Mouse (Mus musculus): ENCODE measurements at regions not wholly inside any gene's neighbourhood (a gene's known extent, or its start where the extent isn't known, plus 50 kb on each side); places are given as distances from the start of the nearest gene placed in this dataset.
"Not testable (repeated sequence)": the region's sequence is repeated elsewhere in the genome, so short reads cannot be mapped to it uniquely, and the experiment has no call there.

DNA sequence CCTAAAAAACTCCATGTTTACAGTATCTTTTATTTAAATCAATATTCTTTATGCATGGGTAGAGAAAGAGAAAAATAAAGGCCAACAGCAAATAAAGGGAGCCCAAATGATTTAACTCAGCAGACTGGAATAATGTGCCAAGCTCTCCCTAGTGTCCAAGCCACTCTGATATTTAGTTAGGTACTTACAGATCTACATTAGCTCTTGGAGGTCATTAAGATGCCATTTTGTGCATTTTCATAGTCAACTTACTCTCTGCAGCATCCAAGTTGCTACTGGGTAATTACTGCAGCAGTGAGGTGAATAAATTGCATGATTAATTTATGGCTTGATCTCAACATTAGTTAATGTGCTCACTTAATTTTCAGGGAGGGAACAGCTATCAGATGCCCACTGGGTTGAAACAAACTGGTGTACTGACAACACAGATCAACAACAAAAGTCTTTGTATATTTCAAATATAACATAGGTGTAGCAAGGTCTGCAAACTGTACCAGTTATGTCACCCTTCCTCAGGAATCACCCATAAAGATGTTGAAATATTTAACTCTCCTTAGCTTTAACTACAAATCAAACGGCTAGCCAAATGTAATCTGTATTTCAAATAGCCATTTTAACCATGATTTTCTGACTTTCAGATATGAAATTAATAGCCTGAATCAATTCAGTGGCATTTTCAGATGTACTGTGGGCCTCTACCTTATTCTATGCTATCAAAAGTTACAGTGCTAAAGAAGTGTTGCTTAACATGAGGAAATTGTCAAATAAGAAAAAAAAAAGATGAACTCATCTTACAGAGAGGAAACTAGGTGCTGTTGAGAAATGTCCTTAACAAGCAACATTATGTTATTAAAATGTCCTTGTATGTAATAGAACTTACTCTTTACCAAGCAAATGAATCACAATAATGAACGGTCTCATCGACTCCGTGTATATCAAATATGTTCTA, 163.8 kb upstream of the Hapln1 start:
- no peaks in the 10 kb centered on the region for H3K36me3 ChIP-seq (ENCODE audit: insufficient read depth)
- no peaks in the 10 kb centered on the region for H3K4me1 ChIP-seq (ENCODE audit: insufficient read depth)
- no peak overlapping the region for H3K4me2 ChIP-seq (ENCODE audit: low read depth)
- H3K27ac ChIP-seq (ENCODE audit: low read depth, low read length): no peak overlapping the region
- 93% methylated on average over 4 of the region's 4 CpGs for WGBS
- no peak overlapping the region for H3K4me3 ChIP-seq (ENCODE audit: low read depth, low read length)
- no peak for DNase-seq
- no peak for TF ChIP-seq CTCF (IDR thresholded peaks at IDR 0.05; ENCODE audit: low read depth)
- ATAC-seq: no peak
- no peaks in the 10 kb centered on the region for H3K9me3 ChIP-seq (ENCODE audit: low read length)
- no peaks in the 10 kb centered on the region for H3K27me3 ChIP-seq (ENCODE audit: insufficient read depth, low read length)
- no peak overlapping the region for H3K9ac ChIP-seq

DNA sequence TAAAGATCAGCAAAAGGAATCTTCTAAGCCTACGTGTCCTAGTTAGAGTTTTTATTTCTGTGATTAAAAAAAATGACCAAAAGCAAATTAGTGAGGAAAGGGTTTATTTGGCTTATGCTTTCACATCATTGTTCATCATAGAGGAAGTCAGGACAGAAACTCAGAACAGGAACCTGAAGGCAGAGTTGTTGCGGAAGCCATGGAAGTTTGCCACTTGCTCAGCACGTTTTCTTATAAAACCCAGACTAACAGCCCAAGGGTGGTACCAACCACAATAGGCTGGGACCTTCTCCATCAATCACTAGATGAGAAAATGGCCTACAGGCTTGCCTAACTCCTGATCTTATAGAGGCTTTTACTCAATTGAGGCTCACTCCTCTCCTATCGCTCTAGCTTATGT, 161.2 kb upstream of the Hapln1 start:
- Histone ChIP-seq H3K9ac (no peak overlapping the region), H3K27ac (ENCODE audit: low read depth, low read length) (no peak overlapping the region), H3K9me3 (ENCODE audit: low read length) (no peaks in the 10 kb centered on the region), H3K4me1 (ENCODE audit: insufficient read depth) (no peaks in the 10 kb centered on the region), H3K4me3 (ENCODE audit: low read depth, low read length) (no peak overlapping the region), H3K4me2 (ENCODE audit: low read depth) (no peak overlapping the region), H3K27me3 (ENCODE audit: insufficient read depth, low read length) (no peaks in the 10 kb centered on the region), H3K36me3 (ENCODE audit: insufficient read depth) (no peaks in the 10 kb centered on the region)
- no peak for TF ChIP-seq CTCF (IDR thresholded peaks at IDR 0.05; ENCODE audit: low read depth)
- 89% methylated on average over 4 of the region's 4 CpGs for WGBS
- DNase-seq: no peak
- ATAC-seq: no peak

DNA sequence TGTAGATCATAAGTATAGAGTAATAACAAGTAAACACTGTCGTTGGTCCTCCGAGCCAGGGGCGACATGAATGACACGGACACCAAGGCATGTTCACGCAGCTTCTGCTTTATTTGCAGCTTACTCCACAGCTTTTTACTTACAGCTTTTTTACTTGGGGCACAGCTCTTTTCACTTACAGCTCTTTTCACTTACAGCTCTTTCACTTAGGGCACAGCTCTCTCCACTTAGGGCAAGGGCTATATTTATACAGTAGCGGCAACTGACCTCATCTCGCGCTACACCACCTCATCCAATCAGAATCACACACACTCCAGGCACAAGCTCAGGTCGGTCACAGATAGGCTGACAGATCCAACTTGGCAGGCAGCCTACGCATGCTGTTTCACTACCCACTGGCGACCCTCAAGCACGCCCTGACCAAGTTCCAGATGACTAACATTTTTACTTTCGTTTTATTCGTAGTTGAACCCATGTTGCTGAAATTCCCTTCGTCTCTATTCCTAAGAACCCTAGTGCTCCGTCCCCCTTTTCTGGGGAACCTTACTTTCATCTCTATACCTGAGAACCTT, 155.9 kb upstream of the Hapln1 start:
- not testable (repeated sequence) for H3K36me3 ChIP-seq (ENCODE audit: insufficient read depth); H3K9me3 ChIP-seq (ENCODE audit: low read length); H3K27ac ChIP-seq (ENCODE audit: low read depth, low read length); ATAC-seq; H3K4me3 ChIP-seq (ENCODE audit: low read depth, low read length); H3K9ac ChIP-seq; DNase-seq; H3K27me3 ChIP-seq (ENCODE audit: insufficient read depth, low read length); H3K4me1 ChIP-seq (ENCODE audit: insufficient read depth); H3K4me2 ChIP-seq (ENCODE audit: low read depth)
- 92% methylated on average over 16 of the region's 16 CpGs for WGBS

DNA sequence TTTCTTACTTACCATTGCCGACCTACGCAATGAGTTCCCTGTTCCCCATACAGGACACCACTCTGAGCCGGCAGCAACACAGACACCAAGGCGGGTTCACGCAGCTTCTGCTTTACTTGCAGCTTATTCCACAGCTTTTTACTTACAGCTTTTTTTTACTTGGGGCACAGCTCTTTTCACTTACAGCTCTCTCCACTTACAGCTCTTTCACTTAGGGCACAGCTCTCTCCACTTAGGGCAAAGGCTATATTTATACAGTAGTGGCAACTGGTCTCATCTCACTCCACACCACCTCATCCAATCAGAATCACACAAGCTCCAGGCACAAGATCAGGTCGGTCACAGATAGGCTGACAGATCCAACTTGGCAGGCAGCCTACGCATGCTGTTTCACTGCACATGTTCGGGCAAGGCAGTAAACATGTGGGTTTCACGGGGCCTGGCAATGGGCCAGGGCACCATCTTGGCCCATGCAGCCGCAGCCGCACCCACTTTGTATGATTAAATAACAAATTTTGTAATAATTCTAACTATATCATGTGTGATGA, 154.9 kb upstream of the Hapln1 start:
- Histone ChIP-seq H3K9me3 (ENCODE audit: low read length) (no peaks in the 10 kb centered on the region), H3K36me3 (ENCODE audit: insufficient read depth) (no peaks in the 10 kb centered on the region), H3K4me3 (ENCODE audit: low read depth, low read length) (no peak overlapping the region), H3K9ac (no peak overlapping the region), H3K4me2 (ENCODE audit: low read depth) (no peak overlapping the region), H3K4me1 (ENCODE audit: insufficient read depth) (no peaks in the 10 kb centered on the region), H3K27me3 (ENCODE audit: insufficient read depth, low read length) (no peaks in the 10 kb centered on the region), H3K27ac (ENCODE audit: low read depth, low read length) (no peak overlapping the region)
- 60% methylated on average over 11 of the region's 11 CpGs for WGBS
- peak; percentile 29 for DNase-seq
- ATAC-seq: peak; percentile 18; the same call in 1 of the 2 replicates
- TF ChIP-seq CTCF (IDR thresholded peaks at IDR 0.05; ENCODE audit: low read depth): no peak

DNA sequence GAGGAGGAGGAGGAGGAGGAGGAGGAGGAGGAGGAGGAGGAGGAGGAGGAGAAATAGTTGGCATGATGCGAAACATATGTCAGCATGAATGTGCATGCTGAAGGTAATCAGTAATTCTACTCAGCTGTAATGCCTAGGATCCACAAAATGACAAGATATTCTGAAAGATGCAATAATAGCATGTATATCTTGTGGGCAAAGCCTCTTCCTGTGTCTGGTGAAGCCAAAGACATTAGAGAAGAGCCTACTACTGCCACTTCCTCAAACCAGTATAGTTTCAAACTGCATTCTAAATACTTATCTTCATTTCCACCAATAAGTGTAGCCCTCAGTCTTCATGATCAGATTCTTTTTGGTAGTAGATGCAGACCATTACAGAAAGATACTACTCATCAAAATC, 152.2 kb upstream of the Hapln1 start:
- Histone ChIP-seq H3K9ac (no peak overlapping the region), H3K36me3 (ENCODE audit: insufficient read depth) (no peaks in the 10 kb centered on the region), H3K4me1 (ENCODE audit: insufficient read depth) (no peaks in the 10 kb centered on the region), H3K27me3 (ENCODE audit: insufficient read depth, low read length) (no peaks in the 10 kb centered on the region), H3K27ac (ENCODE audit: low read depth, low read length) (no peak overlapping the region), H3K9me3 (ENCODE audit: low read length) (no peaks in the 10 kb centered on the region), H3K4me2 (ENCODE audit: low read depth) (no peak overlapping the region), H3K4me3 (ENCODE audit: low read depth, low read length) (no peak overlapping the region)
- WGBS: 95% methylated on average over 1 of the region's 1 CpGs
- no peak for DNase-seq
- no peak for TF ChIP-seq CTCF (IDR thresholded peaks at IDR 0.05; ENCODE audit: low read depth)
- no peak for ATAC-seq

DNA sequence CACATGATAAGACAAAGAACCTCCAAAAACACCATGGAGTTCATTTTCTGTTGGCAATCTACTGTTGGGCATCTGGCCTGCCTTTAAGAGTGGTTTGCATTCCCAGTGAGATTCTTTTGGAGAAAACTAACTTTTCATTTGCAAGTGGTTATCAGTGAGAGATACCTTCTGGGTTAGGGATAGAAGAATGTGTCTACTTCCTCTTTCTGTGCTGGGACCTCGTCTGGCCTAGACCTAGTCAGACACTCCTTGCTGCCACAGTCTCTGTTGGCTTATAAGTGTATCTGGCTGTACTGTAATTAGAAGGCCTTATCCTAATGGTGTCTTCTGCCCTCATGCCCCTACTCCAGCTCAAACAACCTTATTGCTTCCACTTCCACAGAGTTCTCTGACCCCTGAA, 150.4 kb upstream of the Hapln1 start:
- no peak overlapping the region for H3K27ac ChIP-seq (ENCODE audit: low read depth, low read length)
- H3K4me1 ChIP-seq (ENCODE audit: insufficient read depth): no peaks in the 10 kb centered on the region
- H3K9me3 ChIP-seq (ENCODE audit: low read length): no peaks in the 10 kb centered on the region
- no peak overlapping the region for H3K4me3 ChIP-seq (ENCODE audit: low read depth, low read length)
- DNase-seq: no peak
- H3K27me3 ChIP-seq (ENCODE audit: insufficient read depth, low read length): no peaks in the 10 kb centered on the region
- H3K9ac ChIP-seq: no peak overlapping the region
- H3K36me3 ChIP-seq (ENCODE audit: insufficient read depth): no peaks in the 10 kb centered on the region
- ATAC-seq: no peak
- no peak for TF ChIP-seq CTCF (IDR thresholded peaks at IDR 0.05; ENCODE audit: low read depth)
- no peak overlapping the region for H3K4me2 ChIP-seq (ENCODE audit: low read depth)
- 74% methylated on average over 1 of the region's 1 CpGs for WGBS

DNA sequence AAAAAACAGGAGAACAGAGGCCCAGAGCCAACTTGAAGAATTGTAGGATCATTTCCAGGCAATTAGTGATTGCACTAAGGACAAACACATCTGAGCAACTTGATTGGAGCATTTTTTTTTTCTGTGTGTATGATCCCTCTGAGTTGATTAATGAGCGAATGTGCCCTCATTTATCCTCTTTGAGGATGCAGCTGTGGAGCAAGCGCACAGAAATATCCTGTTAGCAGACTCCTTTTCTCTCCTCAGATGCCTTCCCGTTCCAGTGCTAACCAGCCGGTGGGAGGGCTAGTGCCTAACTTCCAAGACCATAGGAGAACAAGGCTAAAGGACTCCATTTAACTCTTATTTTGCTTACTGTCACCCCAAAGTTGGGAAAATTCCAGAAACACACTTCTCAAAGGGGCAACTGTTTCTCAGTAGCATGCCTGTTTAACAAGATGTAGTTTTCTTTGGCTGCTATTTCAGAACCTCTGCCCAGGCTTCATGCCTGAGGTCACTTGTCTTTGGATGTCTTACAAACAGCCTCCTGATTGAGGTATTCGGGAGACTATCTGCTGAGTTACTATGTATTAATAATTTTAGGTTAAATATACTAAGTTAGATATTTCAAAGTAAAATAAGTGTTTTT, 144.8 kb upstream of the Hapln1 start:
- no peak for TF ChIP-seq CTCF (IDR thresholded peaks at IDR 0.05; ENCODE audit: low read depth)
- Histone ChIP-seq H3K36me3 (ENCODE audit: insufficient read depth) (no peaks in the 10 kb centered on the region), H3K9ac (no peak overlapping the region), H3K4me1 (ENCODE audit: insufficient read depth) (no peaks in the 10 kb centered on the region), H3K4me3 (ENCODE audit: low read depth, low read length) (no peak overlapping the region), H3K9me3 (ENCODE audit: low read length) (no peaks in the 10 kb centered on the region), H3K27ac (ENCODE audit: low read depth, low read length) (no peak overlapping the region), H3K4me2 (ENCODE audit: low read depth) (no peak overlapping the region), H3K27me3 (ENCODE audit: insufficient read depth, low read length) (no peaks in the 10 kb centered on the region)
- peak; percentile 69 for ATAC-seq
- WGBS: 33% methylated on average over 5 of the region's 5 CpGs
- peak; percentile 42 for DNase-seq
